Mouse (Mus musculus): ENCODE results near the gene Polr2g.

The Polr2g gene

DNA sequence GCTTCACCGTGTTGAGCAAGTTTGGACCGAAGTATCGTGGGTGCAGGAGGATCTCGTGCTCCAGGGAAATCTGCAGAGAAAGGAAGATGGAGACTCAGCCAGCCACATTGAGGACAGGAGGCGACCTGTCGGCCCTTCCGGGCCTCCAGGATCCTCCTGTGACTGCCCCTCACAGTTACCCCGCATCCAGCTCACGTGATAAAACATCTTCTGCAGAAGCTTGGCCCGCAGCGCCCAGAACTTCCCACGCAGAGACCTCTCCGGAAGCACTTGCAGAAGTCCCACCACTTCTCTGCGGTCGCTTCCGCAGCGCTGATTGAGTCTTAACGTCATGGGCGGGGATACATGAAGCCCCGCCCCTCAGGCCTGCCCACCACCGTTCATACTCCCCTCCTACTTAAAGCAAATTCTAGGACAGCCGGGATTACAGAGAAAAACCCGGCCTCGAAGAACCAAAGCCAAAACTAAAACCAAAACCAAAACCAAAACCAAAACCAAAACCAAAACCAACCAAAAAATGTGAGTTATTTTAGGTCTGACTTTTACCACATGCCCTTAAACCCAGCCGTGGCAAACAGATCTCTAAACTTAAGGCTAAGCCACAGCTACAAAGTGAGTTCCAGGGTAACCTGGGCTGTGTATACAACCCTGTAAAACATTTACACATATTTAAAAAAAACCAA, at the start of gene Polr2g:
Gene Polr2g (minus strand): TSS at position 314 of the 683 bp plus-strand sequence.
- in situ Hi-C loops (cut with MboI, MseI), result loop anchor here (25.0 kb wide), 1 partner anchor 1761 kb away; the partner anchor contains the start of gene Stip1

DNA sequence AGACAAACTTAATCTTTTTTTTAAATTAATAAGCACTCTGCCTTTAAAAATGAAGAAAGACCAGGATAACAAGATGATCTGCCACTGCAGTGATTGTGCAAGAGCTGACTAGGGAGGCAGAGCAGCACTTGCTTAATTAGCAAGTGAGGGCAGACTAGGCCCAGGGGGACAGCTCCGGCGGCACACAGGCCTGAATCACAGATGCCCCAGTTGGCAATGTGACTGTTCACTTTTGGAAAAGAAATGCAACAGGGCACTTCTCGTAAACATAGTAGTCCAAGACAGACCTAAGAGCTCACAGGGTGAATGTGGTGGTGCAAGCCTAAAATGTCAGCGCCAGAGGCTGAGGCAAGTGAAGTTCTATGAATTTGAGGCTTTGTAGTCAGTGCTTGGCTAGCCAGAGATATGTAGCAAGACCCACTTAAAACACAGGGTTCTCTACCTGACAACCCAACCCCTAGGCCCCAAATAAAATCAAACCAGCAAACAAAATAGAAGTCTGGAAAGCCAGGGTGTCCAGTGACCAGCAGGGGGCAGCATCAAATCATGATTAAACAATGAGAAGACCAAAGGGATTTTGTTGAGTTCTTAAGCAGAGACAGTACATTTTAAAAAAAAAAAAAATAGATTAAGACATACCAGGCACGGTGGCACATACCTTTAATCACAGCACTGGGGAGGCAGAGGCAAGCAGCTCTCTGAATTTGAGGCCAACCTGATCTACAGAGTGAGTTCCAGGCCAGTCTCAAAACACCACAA, 46.2 kb upstream of the Polr2g start:
- in situ Hi-C loops (cut with MboI, MseI), result loop anchor here (5.0 to 25.0 kb wide), 2 partner anchors 257 to 268 kb away; partner anchors contain the start of gene Slc22a8

DNA sequence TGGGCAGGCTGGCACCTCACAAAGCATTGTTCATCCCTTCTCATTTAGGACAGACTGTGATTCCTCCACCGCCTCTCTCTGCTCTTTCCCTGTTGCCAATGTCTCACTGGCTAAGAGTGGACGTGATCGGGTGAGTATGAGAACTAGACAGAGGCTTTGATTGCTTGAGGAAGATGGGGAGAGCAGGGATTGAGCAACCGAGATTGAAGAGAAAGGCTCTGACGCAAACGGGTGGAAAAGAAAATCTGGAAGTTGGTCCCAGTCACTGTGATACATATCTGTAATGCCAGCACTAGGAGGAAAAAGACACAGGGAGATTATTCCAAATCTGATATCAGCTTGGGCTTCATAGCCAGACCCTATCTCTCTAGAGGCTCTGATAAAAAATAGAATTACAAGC, 44.6 kb upstream of the Polr2g start:
- in situ Hi-C loops (cut with MboI, MseI), result loop anchor here (25.0 kb wide), 1 partner anchor 256 kb away; the partner anchor contains the start of gene Slc22a8

DNA sequence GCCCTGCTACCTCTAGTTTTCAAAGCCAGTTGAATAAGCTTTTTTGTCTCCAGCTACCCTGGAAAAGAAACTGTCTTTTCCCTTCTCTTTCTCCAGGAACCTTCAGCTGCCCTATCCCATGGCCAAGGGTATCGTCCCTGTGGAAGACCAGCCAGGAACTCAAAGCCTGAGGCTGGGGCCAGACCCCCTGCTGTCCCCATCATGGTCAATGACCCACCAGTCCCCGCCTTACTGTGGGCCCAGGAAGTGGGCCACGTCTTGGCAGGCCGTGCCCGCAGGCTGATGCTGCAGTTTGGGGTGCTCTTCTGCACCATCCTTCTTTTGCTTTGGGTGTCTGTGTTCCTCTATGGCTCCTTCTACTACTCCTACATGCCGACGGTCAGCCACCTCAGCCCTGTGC, 42.6 kb upstream of the Polr2g start:
- in situ Hi-C loops (cut with MboI, MseI), result loop anchor here (25.0 kb wide), 1 partner anchor 254 kb away; the partner anchor contains the start of gene Slc22a8

DNA sequence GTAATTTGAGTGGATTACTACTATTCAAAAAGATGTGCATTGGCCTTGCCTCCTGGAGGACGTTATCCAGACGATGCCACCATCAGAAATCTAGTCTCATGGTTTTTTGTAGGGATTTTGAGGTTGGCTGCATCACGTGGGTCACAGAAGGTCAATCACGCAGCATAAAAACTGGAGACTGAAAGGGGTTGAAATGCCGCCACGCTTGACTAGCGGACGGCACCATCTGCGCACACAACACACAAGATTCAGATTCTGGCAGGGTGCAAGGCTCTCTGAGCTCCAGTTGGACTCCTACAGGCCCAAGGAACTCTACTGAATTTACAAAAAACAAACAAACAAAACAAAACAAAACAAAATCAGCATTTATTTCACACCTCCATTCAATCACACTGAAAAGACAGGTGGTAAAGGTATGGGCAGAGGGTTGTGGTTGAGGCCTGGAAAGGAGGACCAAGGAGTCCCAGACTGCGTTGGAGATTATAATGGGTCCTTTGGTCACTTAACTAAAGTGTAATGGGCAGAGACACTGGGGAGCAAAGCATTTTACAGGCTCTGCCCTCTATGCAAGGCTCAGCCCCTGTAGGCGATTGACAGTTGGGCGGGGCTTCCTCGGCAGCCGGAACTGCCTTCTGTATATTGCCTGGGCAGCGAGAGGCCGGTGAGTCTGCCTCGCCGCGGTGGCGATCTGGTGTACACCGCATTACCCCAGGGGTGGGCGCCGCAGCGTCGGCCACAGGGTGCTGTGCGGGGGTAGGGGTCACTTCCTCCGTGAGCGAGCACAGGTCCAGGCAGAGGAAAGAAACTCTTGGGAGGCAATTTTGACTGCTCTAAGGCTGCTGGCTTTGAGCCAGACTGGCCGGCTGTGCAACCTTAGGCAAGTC, 41.8 kb upstream of the Polr2g start:
- in situ Hi-C loops (cut with MboI, MseI), result loop anchor here (5.0 to 25.0 kb wide), 3 partner anchors 57 to 253 kb away; partner anchors contain the start of genes Ganab and Slc22a8

DNA sequence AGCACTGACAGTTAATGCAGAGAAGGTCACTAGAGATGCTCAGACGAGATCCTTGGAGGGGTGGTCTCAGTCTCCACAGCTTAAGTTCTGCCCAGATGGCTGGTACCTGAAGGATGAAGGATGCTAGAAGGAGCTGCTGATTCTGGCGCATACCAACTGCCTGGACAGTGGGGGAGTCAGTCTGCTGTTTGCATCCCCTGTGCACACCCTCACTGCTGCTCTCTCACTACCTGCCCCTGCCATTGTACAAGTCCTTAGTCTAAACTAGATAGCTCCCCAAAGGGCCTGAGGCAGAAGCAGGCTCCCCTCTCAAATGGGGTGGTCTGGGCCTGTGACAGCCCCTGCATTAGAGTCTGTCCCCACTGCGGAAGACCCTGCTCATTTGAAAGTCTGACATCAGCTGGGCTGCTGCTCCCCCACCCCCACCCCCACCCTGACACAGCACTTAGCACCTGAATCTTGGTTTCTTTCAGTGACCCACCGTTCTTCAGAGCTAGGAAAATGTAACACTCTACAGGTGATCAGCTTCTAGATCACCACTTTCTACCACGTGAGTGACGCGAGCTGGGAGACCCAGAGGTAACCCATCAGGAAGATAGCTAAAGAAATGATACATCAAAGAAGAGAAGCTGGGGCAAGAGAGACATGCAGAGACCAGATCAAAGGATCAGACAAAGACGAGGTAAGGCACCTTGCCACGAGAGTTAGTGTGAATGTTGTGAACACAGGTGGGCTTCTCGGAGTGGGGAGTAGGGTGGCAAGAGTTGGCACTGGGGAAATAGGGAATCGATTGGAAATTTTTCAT, 40.9 kb upstream of the Polr2g start, which contains the start of gene Gng3:
Gene Gng3 (minus strand): TSS at position 92 of the 805 bp plus-strand sequence.
- in situ Hi-C loops (cut with MboI, MseI), result loop anchor here (5.0 to 25.0 kb wide), 3 partner anchors 58 to 252 kb away; partner anchors contain the start of genes Ganab and Slc22a8

DNA sequence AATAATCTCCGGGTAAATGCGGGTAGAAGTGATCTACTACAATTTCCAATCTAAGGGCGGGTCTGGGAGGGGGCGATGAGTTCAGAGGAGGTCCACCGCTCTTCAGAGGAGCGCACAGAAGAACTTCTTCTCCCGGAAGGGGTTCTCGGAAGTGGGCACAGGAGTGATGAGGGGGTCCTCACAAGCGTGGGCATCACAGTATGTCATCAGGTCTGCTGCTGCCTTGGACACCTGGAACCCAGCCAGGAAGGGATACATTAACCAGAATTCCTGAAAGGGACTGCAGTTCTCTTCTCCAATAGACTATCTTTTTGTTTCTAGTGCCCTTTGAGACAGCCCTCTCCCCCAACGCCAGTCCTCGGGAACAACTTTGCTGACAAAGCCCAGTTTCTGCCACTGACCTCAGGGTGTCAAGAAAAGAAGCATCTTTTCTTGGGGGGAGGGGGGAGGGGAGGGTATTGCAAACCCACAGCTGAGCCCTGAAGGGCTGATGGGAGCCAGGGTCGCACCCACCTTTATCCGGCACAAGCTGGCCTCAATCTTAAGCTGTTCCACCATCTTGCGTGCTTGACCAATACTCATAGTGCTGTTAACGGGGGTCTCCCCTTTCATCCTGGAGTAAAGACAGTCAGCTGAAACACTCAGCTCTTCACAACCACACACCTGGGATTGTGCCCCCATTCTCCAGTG, 39.8 kb upstream of the Polr2g start:
- in situ Hi-C loops (cut with MboI, MseI), result loop anchor here (5.0 to 25.0 kb wide), 3 partner anchors 59 to 251 kb away; partner anchors contain the start of genes Ganab and Slc22a8

DNA sequence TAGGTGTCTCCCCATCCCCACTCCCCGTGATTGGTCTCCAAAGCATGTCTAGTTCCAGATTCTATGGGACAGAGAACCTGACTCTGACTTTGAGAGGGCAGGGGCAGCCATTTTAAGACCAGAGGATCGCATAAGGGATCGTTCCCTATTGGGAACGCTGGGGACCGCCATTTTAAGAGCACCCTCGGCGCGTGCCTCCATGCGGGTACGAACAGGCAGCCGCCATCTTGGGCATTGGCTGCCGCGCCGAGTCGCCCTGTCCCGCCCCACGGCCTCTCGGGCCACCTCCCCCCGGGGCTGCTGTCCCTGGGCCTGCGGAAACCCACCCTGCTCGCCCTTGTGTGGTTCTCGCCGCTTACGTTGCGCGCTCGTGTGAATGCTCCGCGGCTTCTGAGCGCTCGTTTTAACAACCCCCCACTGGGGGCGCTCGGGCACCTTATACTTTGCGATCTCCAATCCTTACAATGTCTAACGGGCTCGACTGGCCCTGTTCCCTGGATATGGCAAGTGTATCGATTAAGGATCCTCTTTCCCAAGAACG, 38.9 kb upstream of the Polr2g start, which contains the start of gene Bscl2:
Gene Bscl2 (plus strand): TSS at position 217 of the 541 bp plus-strand sequence.
- in situ Hi-C loops (cut with MboI, MseI), result loop anchor here (5.0 to 25.0 kb wide), 3 partner anchors 60 to 250 kb away; partner anchors contain the start of genes Ganab and Slc22a8

DNA sequence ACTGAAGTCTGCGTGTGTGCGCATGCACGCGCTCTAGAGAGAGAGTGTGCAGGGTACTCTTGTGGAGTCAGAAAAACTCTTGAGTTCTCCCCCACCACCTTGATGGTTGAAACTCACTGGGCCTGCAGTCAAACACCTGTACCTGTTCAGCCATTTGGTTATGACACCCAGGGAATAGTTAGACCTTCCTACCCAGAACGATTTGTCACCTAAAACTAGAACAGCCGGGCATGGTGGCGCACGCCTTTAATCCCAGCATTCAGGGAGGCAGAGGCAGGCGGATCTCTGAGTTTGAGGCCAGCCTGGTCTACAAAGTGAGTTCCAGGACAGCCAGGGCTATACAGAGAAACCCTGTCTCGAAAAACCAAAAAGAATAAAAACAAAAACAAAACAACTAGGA, 38.0 kb upstream of the Polr2g start:
- in situ Hi-C loops (cut with MboI, MseI), result loop anchor here (5.0 to 25.0 kb wide), 3 partner anchors 61 to 249 kb away; partner anchors contain the start of genes Ganab and Slc22a8

DNA sequence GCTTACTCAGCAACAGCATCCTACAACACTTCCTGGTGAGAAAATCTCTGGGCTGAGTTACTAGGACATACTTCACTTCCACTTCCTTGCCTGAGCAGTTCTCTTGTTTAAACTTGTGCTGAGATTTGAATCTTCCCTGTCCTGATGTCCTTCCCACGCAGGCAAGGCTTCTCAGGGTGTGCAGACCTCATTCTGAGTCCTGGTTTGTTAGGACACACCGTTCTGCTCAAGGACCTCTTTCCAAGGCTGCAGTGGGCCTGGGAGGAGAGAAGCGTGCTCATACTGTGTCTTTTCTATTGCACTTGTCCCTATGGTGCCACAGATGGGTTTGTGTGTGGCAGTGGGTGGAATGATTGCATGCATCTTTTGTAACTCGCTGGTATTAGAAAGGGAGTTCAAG, 34.6 kb upstream of the Polr2g start:
- in situ Hi-C loops (cut with MboI, MseI), result loop anchor here (25.0 kb wide), 1 partner anchor 246 kb away; the partner anchor contains the start of gene Slc22a8

DNA sequence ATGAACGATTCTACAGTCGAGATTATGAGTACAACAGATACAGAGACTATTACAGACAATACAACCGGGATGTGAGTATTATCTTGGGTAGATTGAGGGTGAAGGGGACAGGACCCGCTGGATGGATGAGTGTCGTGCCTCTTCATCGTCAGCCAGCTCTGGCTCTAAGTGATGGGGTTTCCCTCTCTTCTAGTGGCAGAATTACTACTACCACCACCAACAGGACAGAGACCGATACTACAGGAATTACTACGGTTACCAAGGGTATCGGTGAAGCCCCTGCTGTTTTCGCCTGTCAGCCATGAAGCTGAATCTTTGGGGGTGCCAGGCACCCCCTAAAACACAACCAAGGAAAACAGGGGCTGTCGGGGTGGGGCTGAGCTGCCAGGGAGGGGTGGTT, 32.9 kb upstream of the Polr2g start:
- in situ Hi-C loops (cut with MboI, MseI), result loop anchor here (25.0 kb wide), 1 partner anchor 244 kb away; the partner anchor contains the start of gene Slc22a8

DNA sequence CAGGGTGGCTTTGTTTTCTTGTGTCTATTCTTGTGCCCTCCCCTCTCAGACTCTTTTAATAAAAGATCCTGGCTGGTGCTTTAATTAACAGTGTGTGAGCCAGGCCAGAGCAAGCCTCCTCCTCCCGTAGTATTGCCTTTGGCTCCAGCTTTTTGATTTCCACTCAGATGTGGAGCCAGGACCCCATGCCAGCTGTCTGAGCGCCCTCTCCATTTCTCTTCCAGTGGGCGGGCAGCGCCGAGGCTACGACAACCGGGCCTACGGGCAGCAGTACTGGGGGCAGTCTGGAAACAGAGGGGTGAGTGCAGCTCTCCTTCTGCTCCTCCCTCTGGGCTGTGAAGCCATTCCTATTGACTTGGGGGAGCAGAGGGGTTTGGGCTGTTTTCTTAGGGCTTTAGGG, 32.3 kb upstream of the Polr2g start:
- in situ Hi-C loops (cut with MboI, MseI), result loop anchor here (25.0 kb wide), 1 partner anchor 243 kb away; the partner anchor contains the start of gene Slc22a8

DNA sequence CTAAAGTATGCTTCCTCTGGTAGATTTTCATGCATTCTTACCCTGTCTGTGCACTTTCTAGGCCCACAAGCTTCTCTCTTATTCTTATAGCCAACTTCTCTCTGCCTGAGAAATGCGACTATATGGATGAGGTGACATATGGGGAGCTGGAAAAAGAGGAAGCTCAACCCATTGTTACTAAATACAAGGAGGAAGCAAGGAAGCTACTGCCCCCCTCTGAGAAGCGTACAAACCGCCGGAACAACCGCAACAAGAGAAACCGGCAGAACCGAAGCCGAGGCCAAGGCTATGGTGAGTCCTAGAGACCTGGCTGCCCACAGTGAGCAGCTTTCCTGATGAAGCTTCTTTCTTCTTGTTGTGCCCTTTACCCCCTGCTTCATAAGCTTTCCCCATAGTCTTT, 31.3 kb upstream of the Polr2g start, which contains the start of gene AC129217.1:
Gene AC129217.1 (plus strand): TSS at position 114 of the 400 bp plus-strand sequence.
- in situ Hi-C loops (cut with MboI, MseI), result loop anchor here (25.0 kb wide), 1 partner anchor 242 kb away; the partner anchor contains the start of gene Slc22a8

DNA sequence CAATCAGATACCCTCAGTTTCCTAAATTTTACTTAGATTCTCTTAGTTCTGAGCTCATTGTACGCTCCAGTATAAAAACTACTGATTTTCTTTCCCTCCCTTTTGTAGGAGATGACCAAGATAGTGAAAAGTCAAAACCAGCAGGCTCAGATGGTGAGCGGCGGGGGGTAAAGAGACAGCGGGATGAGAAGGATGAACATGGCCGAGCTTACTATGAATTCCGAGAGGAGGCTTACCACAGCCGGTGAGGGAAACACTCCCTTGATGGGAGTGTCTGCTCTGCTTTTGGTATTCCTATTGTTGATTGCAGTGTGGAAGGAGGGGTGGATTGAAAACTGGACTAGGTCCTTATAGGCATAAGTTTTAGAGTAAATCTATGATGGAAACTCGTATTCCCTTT, 24.3 kb upstream of the Polr2g start:
- in situ Hi-C loops (cut with MboI, MseI), result no loop called here

DNA sequence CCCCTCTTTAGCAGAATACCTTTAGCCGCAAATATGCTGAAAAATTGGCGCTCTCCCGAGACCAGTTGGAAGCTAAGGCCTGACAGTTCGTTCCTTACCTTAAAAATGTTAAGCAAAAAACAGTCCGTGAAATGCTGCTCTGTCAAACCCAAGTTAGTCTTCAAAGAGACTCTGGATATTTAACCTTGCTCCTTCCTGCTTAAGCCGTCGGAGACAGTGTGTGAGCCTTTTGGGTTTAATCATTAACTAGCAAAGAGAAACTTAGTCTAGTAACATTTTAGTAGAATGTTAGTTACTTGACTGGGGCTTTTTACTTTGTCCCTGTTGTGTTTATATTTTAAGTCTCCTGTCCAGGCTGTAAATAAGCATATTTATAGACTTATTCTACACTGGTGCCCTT, 22.8 kb upstream of the Polr2g start:
- in situ Hi-C loops (cut with MboI, MseI), result no loop called here

DNA sequence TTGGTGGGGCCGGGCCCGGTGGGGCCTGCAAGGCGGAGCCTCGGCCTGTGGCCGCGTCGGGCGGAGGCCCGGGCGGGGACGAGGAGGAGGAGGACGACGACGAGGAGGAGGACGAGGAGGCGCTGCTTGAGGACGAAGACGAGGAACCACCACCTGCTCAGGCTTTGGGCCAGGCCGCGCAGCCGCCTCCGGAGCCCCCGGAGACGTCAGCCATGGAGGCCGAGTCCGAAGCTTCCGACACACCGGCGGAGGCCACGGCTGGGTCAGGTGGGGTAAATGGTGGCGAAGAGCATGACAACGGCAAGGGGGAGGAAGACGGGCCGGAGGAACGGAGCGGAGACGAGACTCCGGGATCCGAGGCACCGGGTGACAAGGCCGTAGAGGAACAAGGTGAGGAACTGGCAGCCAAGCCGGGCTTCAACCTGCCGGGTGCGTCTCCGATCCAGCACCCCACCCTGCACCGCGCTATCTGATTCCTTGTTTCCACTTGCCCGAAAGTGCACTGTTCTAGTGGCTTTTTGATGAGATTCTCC, 22.1 kb upstream of the Polr2g start:
- in situ Hi-C loops (cut with MboI, MseI), result no loop called here

DNA sequence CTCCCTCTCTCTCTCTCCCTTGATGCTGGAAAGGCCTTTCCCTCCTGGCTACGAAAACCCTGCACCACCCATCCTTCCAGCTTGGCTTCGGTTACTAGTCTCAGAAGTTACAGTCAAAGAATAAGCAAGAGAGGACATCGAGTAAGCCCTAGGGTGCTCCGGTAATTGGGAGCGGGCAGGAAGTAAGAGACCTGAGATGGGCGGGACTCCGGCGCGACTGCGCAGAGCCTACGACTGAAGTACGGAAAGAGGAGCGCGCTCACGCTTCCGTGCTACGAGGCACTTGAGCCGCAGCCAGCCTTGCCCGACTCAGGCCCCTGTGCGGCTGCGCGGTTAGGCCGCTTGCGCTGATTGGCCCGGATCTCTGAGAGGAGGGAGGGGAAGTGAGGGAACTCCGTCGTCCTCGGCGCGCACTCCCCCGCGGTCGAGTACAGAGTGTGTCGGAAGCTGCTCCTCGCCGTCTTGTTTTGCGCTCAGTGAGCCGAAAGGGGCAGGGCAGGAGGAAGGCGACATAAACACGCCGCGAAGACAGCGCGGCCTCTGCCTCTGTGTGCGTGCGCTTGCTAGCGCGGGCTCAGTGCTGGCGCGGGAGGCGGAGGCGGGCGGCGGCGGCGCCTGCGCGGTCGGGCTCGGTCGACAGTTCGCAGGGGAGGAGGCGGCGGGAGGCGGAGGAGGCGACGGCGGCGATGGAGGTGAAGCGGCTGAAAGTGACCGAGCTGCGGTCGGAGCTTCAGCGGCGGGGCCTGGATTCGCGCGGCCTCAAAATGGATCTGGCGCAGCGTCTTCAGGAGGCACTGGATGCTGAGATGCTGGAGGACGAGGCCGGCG, 21.4 kb upstream of the Polr2g start, which contains the start of gene Hnrnpul2:
Gene Hnrnpul2 (plus strand): TSS at position 415 of the 828 bp plus-strand sequence.
- in situ Hi-C loops (cut with MboI, MseI), result loop anchor here (5.0 kb wide), 1 partner anchor 48 kb away; the partner anchor contains the start of genes Tmem179b and Tmem223

Measured in regulatory T cell (primary cell).